Mouse (Mus musculus) embryonic facial prominence, embryonic 12.5 days (tissue): ENCODE measurements at regions not wholly inside any gene's neighbourhood (a gene's known extent, or its start where the extent isn't known, plus 50 kb on each side); places are given as distances from the start of the nearest gene placed in this dataset.

ENCODE experiments used
- ATAC-seq: fragments of 200-750 bp; cut with Nextera tagmentation; 2 replicates; pipeline ENCODE4 v1.8.0; 2017; ENCODE audit not compliant: insufficient number of reproducible peaks, insufficient read depth, low FRiP score, low TSS enrichment
- H3K27ac ChIP-seq: fragments of 300-500 bp; sonication (generic); 2 replicates; pipeline ENCODE4 v1.5.1; 2016; ENCODE audit warnings: mild to moderate bottlenecking
- H3K27me3 ChIP-seq: fragments of 300-500 bp; sonication (generic); 2 replicates; pipeline ENCODE4 v1.6.1; 2016; ENCODE audit warnings: mild to moderate bottlenecking, moderate library complexity
- H3K36me3 ChIP-seq: fragments of 300-500 bp; sonication (generic); 2 replicates; pipeline ENCODE4 v1.6.1; 2016; ENCODE audit warnings: mild to moderate bottlenecking
- H3K4me1 ChIP-seq: fragments of 300-500 bp; sonication (generic); 2 replicates; pipeline ENCODE4 v1.6.1; 2016
- H3K4me2 ChIP-seq: fragments of 300-500 bp; sonication (generic); replicated peaks from 2 replicates; pipeline ENCODE4 v1.6.1; 2016; ENCODE audit warnings: mild to moderate bottlenecking, moderate library complexity
- H3K4me3 ChIP-seq: fragments of 300-500 bp; sonication (generic); 2 replicates; pipeline ENCODE4 v1.5.1; 2016; ENCODE audit warnings: mild to moderate bottlenecking
- H3K9ac ChIP-seq: fragments of 300-500 bp; sonication (generic); 2 replicates; pipeline ENCODE4 v1.6.1; 2016; ENCODE audit warnings: mild to moderate bottlenecking, moderate library complexity
- H3K9me3 ChIP-seq: fragments of 300-500 bp; sonication (generic); 2 replicates; pipeline ENCODE4 v1.6.1; 2016; ENCODE audit warnings: mild to moderate bottlenecking, moderate library complexity
- WGBS: fragments of 180-500 bp; shearing (Covaris S2); methylation state at CpG from one replicate; pipeline ENCODE4 v1.1.7; 2016; 5-methylcytosine and 5-hydroxymethylcytosine counted together

- H3K9ac ChIP-seq, result no peak overlapping the region
- H3K4me2 ChIP-seq, result no peak overlapping the region
- H3K27me3 ChIP-seq, result no peaks in the 10 kb centered on the region
- H3K4me3 ChIP-seq, result no peak overlapping the region
- no peaks in the 10 kb centered on the region for H3K9me3 ChIP-seq
- H3K4me1 ChIP-seq, result peaks cover 13% of the 10 kb centered on the region
- no peak overlapping the region for H3K27ac ChIP-seq
- 93% methylated on average over 3 of the region's 3 CpGs for WGBS
- ATAC-seq, result no peak
- no peaks in the 10 kb centered on the region for H3K36me3 ChIP-seq
These were observed 59.9 kb upstream of the Gas1 start for GRCm38 (mm10) chr13:60237091-60237490.

- no peaks in the 10 kb centered on the region for H3K36me3 ChIP-seq
- peak overlapping the region; percentile 96 for H3K27ac ChIP-seq
- H3K4me2 ChIP-seq, result peak overlapping the region; percentile 24
- peak; percentile 84 for ATAC-seq
- peaks cover 20% of the 10 kb centered on the region for H3K4me1 ChIP-seq
- no peak overlapping the region for H3K4me3 ChIP-seq
- H3K9ac ChIP-seq, result no peak overlapping the region
- no peaks in the 10 kb centered on the region for H3K9me3 ChIP-seq
- 11% methylated on average over 8 of the region's 8 CpGs for WGBS
- H3K27me3 ChIP-seq, result no peaks in the 10 kb centered on the region
These were observed 65.4 kb upstream of the Gas1 start for GRCm38 (mm10) chr13:60242447-60243109.

GRCm38 (mm10) chr13:60243110-60243481, 65.9 kb upstream of the Gas1 start:
- H3K27ac ChIP-seq, result peak overlapping the region; percentile 96
- H3K9me3 ChIP-seq, result no peaks in the 10 kb centered on the region
- H3K9ac ChIP-seq, result no peak overlapping the region
- H3K4me3 ChIP-seq, result no peak overlapping the region
- H3K27me3 ChIP-seq, result no peaks in the 10 kb centered on the region
- WGBS, result 9% methylated on average over 4 of the region's 4 CpGs
- peak overlapping the region; percentile 24 for H3K4me2 ChIP-seq
- H3K36me3 ChIP-seq, result no peaks in the 10 kb centered on the region
- H3K4me1 ChIP-seq, result peaks cover 20% of the 10 kb centered on the region
- no peak for ATAC-seq

- no peak for ATAC-seq
- Histone ChIP-seq H3K9ac (no peak overlapping the region; the same call in 1 of the 2 replicates), H3K9me3 (no peaks in the 10 kb centered on the region), H3K27me3 (no peaks in the 10 kb centered on the region), H3K27ac (peak overlapping the region; percentile 87), H3K4me2 (peak overlapping the region; percentile 14), H3K36me3 (no peaks in the 10 kb centered on the region), H3K4me1 (peaks cover 23% of the 10 kb centered on the region), H3K4me3 (no peak overlapping the region)
- WGBS, result 15% methylated on average over 7 of the region's 7 CpGs
These were observed 78.0 kb upstream of the Gas1 start for GRCm38 (mm10) chr13:60255162-60255561.

- no peak overlapping the region for H3K4me3 ChIP-seq
- H3K27me3 ChIP-seq, result no peaks in the 10 kb centered on the region
- no peaks in the 10 kb centered on the region for H3K9me3 ChIP-seq
- H3K4me1 ChIP-seq, result peaks cover 23% of the 10 kb centered on the region
- WGBS, result 7% methylated on average over 7 of the region's 7 CpGs
- no peaks in the 10 kb centered on the region for H3K36me3 ChIP-seq
- ATAC-seq, result peak; percentile 76; the same call in 1 of the 2 replicates
- H3K4me2 ChIP-seq, result peak overlapping the region; percentile 14; the same call in 1 of the 2 replicates
- peak overlapping the region; percentile 87 for H3K27ac ChIP-seq
- H3K9ac ChIP-seq, result no peak overlapping the region
These were observed 78.5 kb upstream of the Gas1 start for GRCm38 (mm10) chr13:60255715-60256114.

- Histone ChIP-seq H3K9ac (no peak overlapping the region), H3K27me3 (no peaks in the 10 kb centered on the region), H3K27ac (peak overlapping the region; percentile 79), H3K4me3 (no peak overlapping the region), H3K4me2 (no peak overlapping the region), H3K4me1 (peaks cover 23% of the 10 kb centered on the region), H3K36me3 (no peaks in the 10 kb centered on the region), H3K9me3 (no peaks in the 10 kb centered on the region)
- 32% methylated on average over 8 of the region's 8 CpGs for WGBS
- no peak for ATAC-seq
These were observed 79.8 kb upstream of the Gas1 start for GRCm38 (mm10) chr13:60256997-60257396.

GRCm38 (mm10) chr13:60257878-60258277, 80.7 kb upstream of the Gas1 start:
- H3K9ac ChIP-seq, result no peak overlapping the region
- no peaks in the 10 kb centered on the region for H3K27me3 ChIP-seq
- H3K4me1 ChIP-seq, result peaks cover 23% of the 10 kb centered on the region
- H3K4me3 ChIP-seq, result no peak overlapping the region
- no peaks in the 10 kb centered on the region for H3K36me3 ChIP-seq
- WGBS, result 44% methylated on average over 3 of the region's 3 CpGs
- H3K4me2 ChIP-seq, result no peak overlapping the region
- ATAC-seq, result no peak
- 0 out of 2 replicates have a peak overlapping the region, but pooled peaks have one; percentile 47 for H3K27ac ChIP-seq
- H3K9me3 ChIP-seq, result no peaks in the 10 kb centered on the region

- no peak for ATAC-seq
- WGBS, result 81% methylated on average over 11 of the region's 11 CpGs
- no peaks in the 10 kb centered on the region for H3K36me3 ChIP-seq
- no peak overlapping the region for H3K27ac ChIP-seq
- no peaks in the 10 kb centered on the region for H3K27me3 ChIP-seq
- H3K9ac ChIP-seq, result no peak overlapping the region
- H3K4me1 ChIP-seq, result peaks cover 10% of the 10 kb centered on the region
- no peak overlapping the region for H3K4me2 ChIP-seq
- H3K9me3 ChIP-seq, result no peaks in the 10 kb centered on the region
- H3K4me3 ChIP-seq, result no peak overlapping the region
These were observed 85.4 kb upstream of the Gas1 start for GRCm38 (mm10) chr13:60262449-60263028.

GRCm38 (mm10) chr13:60264504-60264903, 87.3 kb upstream of the Gas1 start:
- H3K27ac ChIP-seq, result no peak overlapping the region
- ATAC-seq, result no peak
- 94% methylated on average over 4 of the region's 4 CpGs for WGBS
- H3K36me3 ChIP-seq, result no peaks in the 10 kb centered on the region
- no peak overlapping the region for H3K4me2 ChIP-seq
- peaks cover 18% of the 10 kb centered on the region for H3K4me1 ChIP-seq
- H3K27me3 ChIP-seq, result no peaks in the 10 kb centered on the region
- no peaks in the 10 kb centered on the region for H3K9me3 ChIP-seq
- H3K4me3 ChIP-seq, result no peak overlapping the region
- H3K9ac ChIP-seq, result no peak overlapping the region

- no peaks in the 10 kb centered on the region for H3K36me3 ChIP-seq
- no peaks in the 10 kb centered on the region for H3K27me3 ChIP-seq
- no peak for ATAC-seq
- 32% methylated on average over 12 of the region's 12 CpGs for WGBS
- no peak overlapping the region for H3K4me2 ChIP-seq
- H3K9ac ChIP-seq, result no peak overlapping the region
- H3K9me3 ChIP-seq, result no peaks in the 10 kb centered on the region
- peaks cover 18% of the 10 kb centered on the region for H3K4me1 ChIP-seq
- H3K27ac ChIP-seq, result 0 out of 2 replicates have a peak overlapping the region, but pooled peaks have one; percentile 43
- H3K4me3 ChIP-seq, result no peak overlapping the region
These were observed 90.4 kb upstream of the Gas1 start for GRCm38 (mm10) chr13:60267557-60267956.

- Histone ChIP-seq H3K9ac (no peak overlapping the region), H3K9me3 (no peaks in the 10 kb centered on the region), H3K27me3 (no peaks in the 10 kb centered on the region), H3K4me2 (no peak overlapping the region), H3K36me3 (no peaks in the 10 kb centered on the region), H3K4me3 (no peak overlapping the region), H3K27ac (peak overlapping the region; percentile 2; the same call in 1 of the 2 replicates), H3K4me1 (peaks cover 18% of the 10 kb centered on the region)
- no peak for ATAC-seq
- 79% methylated on average over 11 of the region's 11 CpGs for WGBS
These were observed 91.1 kb upstream of the Gas1 start for GRCm38 (mm10) chr13:60268256-60268655.

GRCm38 (mm10) chr13:60269406-60269841, 92.3 kb upstream of the Gas1 start:
- Histone ChIP-seq H3K36me3 (no peaks in the 10 kb centered on the region), H3K9me3 (0 out of 2 replicates have a peak, but pooled peaks cover 3% of the 10 kb centered on the region), H3K9ac (no peak overlapping the region), H3K27ac (no peak overlapping the region), H3K4me3 (no peak overlapping the region), H3K27me3 (no peaks in the 10 kb centered on the region), H3K4me2 (no peak overlapping the region), H3K4me1 (peaks cover 18% of the 10 kb centered on the region)
- no peak for ATAC-seq
- WGBS, result 61% methylated on average over 9 of the region's 9 CpGs
